Mouse (Mus musculus) G1E-ER4 (cell line): ENCODE measurements around the gene Nuak2. TPM values are rescaled to one million over a fixed set of nuclear protein-coding genes. Genes with fewer than 3 reads are reported as not detected.

Experiments
- GATA1 ChIP-seq: IDR thresholded peaks from one replicate; pipeline ENCODE4 v1.8.0; 2012; ENCODE audit warnings: low read length, inconsistent platforms
- polyA plus RNA-seq: library from polyadenylated mRNA; stranded (reverse); fragments of >175 nt; gene quantifications from 2 replicates; pipeline ENCODE4 v1.2.3, GENCODE M21; 2012

Nuak2 gene
- polyA plus RNA-seq, 1 experiment: 0.02 TPM

DNA sequence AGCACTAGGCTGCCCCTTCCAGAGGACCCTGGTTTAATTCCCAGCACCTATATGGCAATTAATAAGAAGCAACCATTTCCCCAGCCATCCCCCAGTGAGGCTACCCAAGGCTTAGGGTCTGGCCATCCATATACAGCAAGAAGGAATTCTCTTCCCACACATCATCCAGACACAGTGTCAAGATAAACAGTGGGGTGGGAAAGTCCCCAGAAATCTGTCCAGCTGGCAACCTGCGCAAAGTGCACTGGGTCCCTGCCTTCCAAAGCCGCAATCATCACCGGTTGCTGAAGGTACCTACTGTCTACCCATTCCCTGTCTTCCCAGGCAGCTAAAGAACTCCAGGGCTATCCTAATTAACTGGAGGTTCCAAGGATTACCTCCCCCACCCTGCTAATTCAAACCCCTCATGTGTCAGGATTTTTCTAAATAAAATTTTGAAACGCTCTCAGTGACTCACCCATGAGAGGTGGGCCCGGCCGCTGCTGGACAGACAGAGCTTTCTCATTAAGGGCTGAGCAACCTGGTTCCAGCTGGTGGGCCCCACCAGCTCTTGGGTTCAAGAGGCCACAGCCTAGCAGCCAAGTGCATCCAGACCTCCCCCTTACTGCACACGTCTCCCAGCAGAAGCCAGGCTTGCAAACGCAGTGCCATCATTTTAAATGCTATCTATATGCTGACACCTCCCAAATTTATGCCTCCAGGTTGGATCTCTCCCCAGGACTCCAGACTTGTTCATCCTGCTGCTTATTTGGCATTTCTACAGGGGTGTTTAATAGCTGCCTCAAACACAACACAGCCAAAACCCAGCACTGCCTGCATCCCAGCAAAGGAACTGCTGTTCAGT lies 60.5 kb downstream of the Nuak2 start:
- TF ChIP-seq GATA1: no peak

DNA sequence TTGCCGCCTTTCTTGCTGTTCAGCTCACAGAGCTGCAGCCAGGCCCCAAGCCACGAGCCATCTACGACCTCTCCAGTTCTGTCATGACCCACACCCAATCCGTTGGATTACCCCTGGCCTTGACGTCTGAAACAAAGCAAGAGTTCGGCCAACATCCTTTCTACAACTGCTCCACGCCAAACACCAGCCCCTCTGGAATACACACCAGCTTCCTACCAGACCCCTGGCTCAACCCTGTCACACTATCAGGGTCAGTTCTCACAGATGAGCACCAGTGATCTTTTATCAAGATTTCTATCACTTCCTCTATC lies 61.1 kb downstream of the Nuak2 start:
- TF ChIP-seq GATA1: no peak

DNA sequence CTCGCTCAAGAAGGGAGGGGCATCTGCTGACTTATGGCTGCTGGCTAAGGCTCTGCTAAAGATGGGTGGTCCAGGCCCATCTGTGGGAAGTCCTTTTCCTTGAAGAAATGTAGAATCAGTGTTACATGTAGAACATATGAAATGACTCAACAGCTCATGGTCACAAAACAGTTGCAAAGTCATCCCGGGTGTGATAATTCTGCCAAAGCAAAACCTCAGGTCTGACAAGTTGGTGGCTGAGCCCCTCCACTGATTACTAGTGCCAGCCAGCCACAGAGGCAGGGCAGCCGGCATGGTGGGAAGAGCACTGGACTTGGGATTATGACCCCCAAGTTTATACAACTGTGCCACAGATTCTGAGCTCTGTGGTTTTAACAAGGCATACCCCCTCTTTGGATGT lies 61.9 kb downstream of the Nuak2 start:
- peak; percentile 16 for TF ChIP-seq GATA1

DNA sequence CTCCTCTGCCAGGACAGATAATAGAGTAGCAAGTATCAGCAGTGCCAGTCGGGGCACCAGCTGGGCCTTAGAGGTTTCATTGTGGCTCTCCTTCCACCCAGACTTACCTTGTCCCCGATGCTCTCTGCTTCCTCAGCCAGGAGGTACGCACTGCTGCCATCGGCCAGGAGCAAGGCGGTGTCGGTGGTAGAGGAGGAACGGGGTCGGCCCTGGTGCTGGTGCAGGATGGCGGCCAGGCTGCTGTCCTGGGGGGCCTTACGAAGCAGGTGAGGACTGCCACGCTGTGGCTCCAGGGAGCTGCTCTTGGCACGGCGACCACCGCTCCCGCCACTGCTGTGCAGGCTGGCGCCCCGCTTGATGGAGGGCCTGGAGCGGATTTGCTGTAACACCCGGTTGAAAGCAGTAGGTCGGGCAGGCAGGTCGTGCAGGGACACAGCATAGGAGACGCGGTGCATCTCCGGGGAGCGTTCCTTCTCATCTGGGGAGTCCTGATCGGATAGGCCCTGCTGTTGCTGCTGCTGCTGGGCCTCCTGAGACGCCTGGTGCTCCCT lies 64.7 kb downstream of the Nuak2 start:
- no peak for TF ChIP-seq GATA1

DNA sequence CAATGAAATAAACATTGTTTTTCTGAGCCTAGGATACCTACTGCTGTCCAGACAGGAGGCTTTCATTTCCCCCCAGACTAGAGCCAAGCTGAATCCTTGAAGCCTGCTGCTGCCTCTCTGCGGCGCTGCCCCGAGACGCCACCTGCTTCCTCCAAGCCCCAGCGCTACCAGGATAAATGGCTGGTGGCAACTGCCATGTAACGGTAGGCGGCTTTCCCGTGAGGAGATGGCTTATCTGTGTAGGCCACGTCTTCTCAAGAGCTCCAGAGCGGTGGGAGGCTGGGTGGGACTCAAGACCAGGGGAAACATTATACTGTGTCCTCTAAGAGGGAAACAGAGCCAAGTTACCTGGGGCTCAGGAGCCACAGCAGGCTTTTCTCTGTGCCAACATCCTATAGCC lies 66.0 kb downstream of the Nuak2 start:
- no peak for TF ChIP-seq GATA1

Other genes starting within 250 kb of the Nuak2 start
- gene Mfsd4a, start 248.1 kb upstream of the Nuak2 start, polyA plus RNA-seq: not detected in 2 replicates
- not detected in 2 replicates for gene Cdk18, start 176.4 kb upstream of the Nuak2 start, polyA plus RNA-seq
- not detected in 2 replicates for gene Lemd1, start 124.7 kb upstream of the Nuak2 start, polyA plus RNA-seq
- gene AC124108.1, start 124.7 kb upstream of the Nuak2 start, polyA plus RNA-seq: not detected in 2 replicates
- gene Gm10188, start 86.4 kb upstream of the Nuak2 start, polyA plus RNA-seq: not detected in 2 replicates
- gene Klhdc8a, start 17.5 kb upstream of the Nuak2 start, polyA plus RNA-seq: not detected in 2 replicates
- 23.2 and 30.2 TPM in 2 replicates for gene Tmcc2, start 75.2 kb downstream of the Nuak2 start, polyA plus RNA-seq
- 5.1 and 6.9 TPM in 2 replicates for gene Dstyk, start 101.4 kb downstream of the Nuak2 start, polyA plus RNA-seq
- gene Rbbp5, start 161.2 kb downstream of the Nuak2 start, polyA plus RNA-seq: 6.0 and 7.5 TPM in 2 replicates
- 0.54 and 0.69 TPM in 2 replicates for gene Tmem81, start 190.1 kb downstream of the Nuak2 start, polyA plus RNA-seq
- not detected in 2 replicates for gene Cntn2, start 227.1 kb downstream of the Nuak2 start, polyA plus RNA-seq